Mouse (Mus musculus) thymus, adult 2 months (tissue): Measurements from ENCODE around the gene Gmeb1.

Experiments
- CTCF ChIP-seq: fragments of 200-500 bp; IDR thresholded peaks from 2 replicates; pipeline ENCODE4 v1.5.1; 2012; ENCODE audit warnings: mild to moderate bottlenecking, control low read depth, low read length, moderate library complexity, borderline replicate concordance; ENCODE audit not compliant: control insufficient read depth, poor library complexity, insufficient read depth; ENCODE audit errors: extremely low read depth
- POLR2A ChIP-seq: fragments of 200-500 bp; IDR thresholded peaks from 2 replicates; pipeline ENCODE4 v1.6.1; 2012; ENCODE audit warnings: mild to moderate bottlenecking, low read length, control low read depth, moderate library complexity; ENCODE audit not compliant: control insufficient read depth, poor library complexity, insufficient read depth; ENCODE audit errors: extremely low read depth

GRCm38 (mm10) chr4:132178630-132179059, 82.8 kb downstream of the Gmeb1 start:
- TF ChIP-seq CTCF (no peak), POLR2A (no peak)
